Mouse (Mus musculus) 3T3-L1 (cell line): ENCODE data around the gene Mmp12.
"Not testable (repeated sequence)": the region's sequence is repeated elsewhere in the genome, so short reads cannot be mapped to it uniquely, and the experiment has no call there.

ENCODE experiments used
- DNase-seq: peaks from one replicate; pipeline ENCODE4 v3.0.0-alpha.2; 2015; ENCODE audit warnings: low read depth, low spot score

Mmp12 gene

GRCm38 (mm10) chr9:7344107-7344506 lies at the start of gene Mmp12:
Gene Mmp12 (plus strand): TSS chr9:7344381.
- no peak for DNase-seq

- DNase-seq: no peak
Measured at GRCm38 (mm10) chr9:7331847-7332246, 12.3 kb upstream of the Mmp12 start.

GRCm38 (mm10) chr9:7335766-7336680 lies 8.2 kb upstream of the Mmp12 start:
- peak; percentile 7 for DNase-seq

- DNase-seq: no peak
Measured at GRCm38 (mm10) chr9:7336740-7337483, 7.3 kb upstream of the Mmp12 start.

GRCm38 (mm10) chr9:7345513-7345912 lies 1.3 kb downstream of the Mmp12 start:
- no peak for DNase-seq

- no peak for DNase-seq
Measured at GRCm38 (mm10) chr9:7354535-7354934, 10.4 kb downstream of the Mmp12 start.

GRCm38 (mm10) chr9:7387947-7388346 lies 43.8 kb downstream of the Mmp12 start, which contains the start of gene Mmp1b:
Gene Mmp1b (minus strand): TSS chr9:7388047.
- DNase-seq: peak; percentile 64

- not testable (repeated sequence) for DNase-seq
Measured at GRCm38 (mm10) chr9:7396556-7396955, 52.4 kb downstream of the Mmp12 start.
